Mouse (Mus musculus) hindbrain, embryonic 16.5 days (tissue): ENCODE measurements at regions not wholly inside any gene's neighbourhood (a gene's known extent, or its start where the extent isn't known, plus 50 kb on each side); places are given as distances from the start of the nearest gene placed in this dataset.
A peak's percentile ranks its signal among the peaks of the same experiment; 100 is the strongest.

Experiments used
- ATAC-seq: fragments of 200-750 bp; cut with Nextera tagmentation; 2 replicates; pipeline ENCODE4 v1.8.0; 2017; ENCODE audit warnings: moderate TSS enrichment, moderate library complexity
- H3K27ac ChIP-seq: fragments of 300-500 bp; sonication (generic); 2 replicates; pipeline ENCODE4 v1.5.1; 2014; ENCODE audit warnings: low read depth, mild to moderate bottlenecking, control low read depth, low read length, moderate library complexity
- H3K27me3 ChIP-seq: fragments of 300-500 bp; sonication (generic); replicated peaks from 2 replicates; pipeline ENCODE4 v1.6.1; 2014; ENCODE audit warnings: low read length; ENCODE audit not compliant: control insufficient read depth, insufficient read depth
- H3K36me3 ChIP-seq: fragments of 300-500 bp; sonication (generic); 2 replicates; pipeline ENCODE4 v1.6.1; 2014; ENCODE audit warnings: mild to moderate bottlenecking, low read length, moderate library complexity, mixed read lengths; ENCODE audit not compliant: control insufficient read depth, insufficient read depth
- H3K4me1 ChIP-seq: fragments of 300-500 bp; sonication (generic); 2 replicates; pipeline ENCODE4 v1.6.1; 2014; ENCODE audit warnings: low read depth, low read length; ENCODE audit not compliant: control insufficient read depth, insufficient read depth
- H3K4me2 ChIP-seq: fragments of 300-500 bp; sonication (generic); 2 replicates; pipeline ENCODE4 v1.6.1; 2014; ENCODE audit warnings: mild to moderate bottlenecking, low read length, control low read depth, moderate library complexity
- H3K4me3 ChIP-seq: fragments of 300-500 bp; sonication (generic); 2 replicates; pipeline ENCODE4 v1.5.1; 2014; ENCODE audit warnings: mild to moderate bottlenecking, low read length, control low read depth, moderate library complexity
- H3K9ac ChIP-seq: fragments of 300-500 bp; sonication (generic); 2 replicates; pipeline ENCODE4 v1.6.1; 2014; ENCODE audit warnings: low read depth, mild to moderate bottlenecking, control low read depth, low read length, moderate library complexity
- H3K9me3 ChIP-seq: fragments of 300-500 bp; sonication (generic); 2 replicates; pipeline ENCODE4 v1.6.1; 2014; ENCODE audit warnings: mild to moderate bottlenecking, low read length, moderate library complexity; ENCODE audit not compliant: control insufficient read depth
- WGBS: fragments of 180-500 bp; shearing (Covaris S2); extraction: QIAGEN DNeasy Blood & Tissue Kit; methylation state at CpG from one replicate; pipeline ENCODE4 v1.1.7; 2014; 5-methylcytosine and 5-hydroxymethylcytosine counted together

- H3K36me3 ChIP-seq = no peaks in the 10 kb centered on the region
- H3K27ac ChIP-seq = no peak overlapping the region
- no peak for ATAC-seq
- no peaks in the 10 kb centered on the region for H3K27me3 ChIP-seq
- no peak overlapping the region for H3K4me3 ChIP-seq
- H3K4me2 ChIP-seq = no peak overlapping the region
- no peak overlapping the region; the same call in 1 of the 2 replicates for H3K9ac ChIP-seq
- H3K9me3 ChIP-seq = peaks cover 4% of the 10 kb centered on the region; the same call in 1 of the 2 replicates
- WGBS = 86% methylated on average over 5 of the region's 5 CpGs
- no peaks in the 10 kb centered on the region for H3K4me1 ChIP-seq
Measured at GRCm38 (mm10) chr2:161470844-161471243, 362.0 kb upstream of the Chd6 start.

GRCm38 (mm10) chr2:161470025-161470424 lies 361.1 kb upstream of the Chd6 start:
- no peak overlapping the region for H3K27ac ChIP-seq
- H3K4me1 ChIP-seq = no peaks in the 10 kb centered on the region
- H3K27me3 ChIP-seq = no peaks in the 10 kb centered on the region
- H3K4me3 ChIP-seq = no peak overlapping the region
- no peak overlapping the region for H3K4me2 ChIP-seq
- peak; percentile 74 for ATAC-seq
- no peaks in the 10 kb centered on the region for H3K36me3 ChIP-seq
- no peak overlapping the region for H3K9ac ChIP-seq
- peaks cover 4% of the 10 kb centered on the region; the same call in 1 of the 2 replicates for H3K9me3 ChIP-seq
- WGBS = 29% methylated on average over 2 of the region's 2 CpGs

GRCm38 (mm10) chr2:161467035-161467434 lies 358.2 kb upstream of the Chd6 start:
- H3K27me3 ChIP-seq = no peaks in the 10 kb centered on the region
- no peaks in the 10 kb centered on the region for H3K4me1 ChIP-seq
- no peak overlapping the region for H3K4me2 ChIP-seq
- no peak overlapping the region for H3K27ac ChIP-seq
- WGBS = 68% methylated on average over 1 of the region's 1 CpGs
- no peak overlapping the region for H3K9ac ChIP-seq
- no peaks in the 10 kb centered on the region; the same call in 1 of the 2 replicates for H3K9me3 ChIP-seq
- no peak for ATAC-seq
- H3K36me3 ChIP-seq = no peaks in the 10 kb centered on the region
- no peak overlapping the region for H3K4me3 ChIP-seq

- ATAC-seq = no peak
- no peak overlapping the region for H3K4me3 ChIP-seq
- WGBS = 92% methylated on average over 4 of the region's 4 CpGs
- no peak overlapping the region for H3K27ac ChIP-seq
- no peaks in the 10 kb centered on the region for H3K36me3 ChIP-seq
- no peaks in the 10 kb centered on the region for H3K27me3 ChIP-seq
- no peaks in the 10 kb centered on the region for H3K4me1 ChIP-seq
- H3K4me2 ChIP-seq = no peak overlapping the region
- H3K9ac ChIP-seq = no peak overlapping the region
- no peaks in the 10 kb centered on the region; the same call in 1 of the 2 replicates for H3K9me3 ChIP-seq
Measured at GRCm38 (mm10) chr2:161460600-161460999, 351.7 kb upstream of the Chd6 start.

- Histone ChIP-seq H3K27me3 (no peaks in the 10 kb centered on the region), H3K4me1 (no peaks in the 10 kb centered on the region), H3K27ac (no peak overlapping the region), H3K9ac (no peak overlapping the region), H3K9me3 (no peaks in the 10 kb centered on the region), H3K36me3 (no peaks in the 10 kb centered on the region), H3K4me2 (no peak overlapping the region), H3K4me3 (no peak overlapping the region)
- 63% methylated on average over 6 of the region's 6 CpGs for WGBS
- no peak for ATAC-seq
Measured at GRCm38 (mm10) chr2:161454466-161454865, 345.6 kb upstream of the Chd6 start.

- WGBS = 27% methylated on average over 9 of the region's 9 CpGs
- no peak overlapping the region for H3K4me2 ChIP-seq
- H3K4me1 ChIP-seq = no peaks in the 10 kb centered on the region
- no peaks in the 10 kb centered on the region for H3K36me3 ChIP-seq
- no peak overlapping the region for H3K4me3 ChIP-seq
- no peak overlapping the region for H3K9ac ChIP-seq
- H3K9me3 ChIP-seq = no peaks in the 10 kb centered on the region
- ATAC-seq = no peak
- H3K27ac ChIP-seq = no peak overlapping the region
- no peaks in the 10 kb centered on the region for H3K27me3 ChIP-seq
Measured at GRCm38 (mm10) chr2:161433816-161434215, 324.9 kb upstream of the Chd6 start.

GRCm38 (mm10) chr2:161429294-161429693 lies 320.4 kb upstream of the Chd6 start:
- Histone ChIP-seq H3K36me3 (no peaks in the 10 kb centered on the region), H3K9me3 (no peaks in the 10 kb centered on the region), H3K4me1 (no peaks in the 10 kb centered on the region), H3K9ac (no peak overlapping the region), H3K27me3 (no peaks in the 10 kb centered on the region), H3K4me3 (no peak overlapping the region), H3K27ac (no peak overlapping the region), H3K4me2 (no peak overlapping the region)
- WGBS = 55% methylated on average over 3 of the region's 3 CpGs
- no peak for ATAC-seq

GRCm38 (mm10) chr2:161425587-161425986 lies 316.7 kb upstream of the Chd6 start:
- H3K4me3 ChIP-seq = no peak overlapping the region
- no peak overlapping the region for H3K27ac ChIP-seq
- H3K4me2 ChIP-seq = no peak overlapping the region
- H3K9me3 ChIP-seq = no peaks in the 10 kb centered on the region
- ATAC-seq = no peak
- H3K4me1 ChIP-seq = no peaks in the 10 kb centered on the region
- H3K36me3 ChIP-seq = no peaks in the 10 kb centered on the region
- no peak overlapping the region for H3K9ac ChIP-seq
- 50% methylated on average over 3 of the region's 3 CpGs for WGBS
- no peaks in the 10 kb centered on the region for H3K27me3 ChIP-seq

- H3K9ac ChIP-seq = no peak overlapping the region
- H3K4me3 ChIP-seq = no peak overlapping the region
- H3K4me2 ChIP-seq = no peak overlapping the region
- no peak for ATAC-seq
- H3K27me3 ChIP-seq = no peaks in the 10 kb centered on the region
- no peaks in the 10 kb centered on the region for H3K9me3 ChIP-seq
- no peaks in the 10 kb centered on the region for H3K36me3 ChIP-seq
- no peaks in the 10 kb centered on the region for H3K4me1 ChIP-seq
- 81% methylated on average over 7 of the region's 7 CpGs for WGBS
- no peak overlapping the region for H3K27ac ChIP-seq
Measured at GRCm38 (mm10) chr2:161418062-161418461, 309.2 kb upstream of the Chd6 start.
